10 mouse cellular contexts compared by ENCODE assay signal in the genomic region with DNA sequence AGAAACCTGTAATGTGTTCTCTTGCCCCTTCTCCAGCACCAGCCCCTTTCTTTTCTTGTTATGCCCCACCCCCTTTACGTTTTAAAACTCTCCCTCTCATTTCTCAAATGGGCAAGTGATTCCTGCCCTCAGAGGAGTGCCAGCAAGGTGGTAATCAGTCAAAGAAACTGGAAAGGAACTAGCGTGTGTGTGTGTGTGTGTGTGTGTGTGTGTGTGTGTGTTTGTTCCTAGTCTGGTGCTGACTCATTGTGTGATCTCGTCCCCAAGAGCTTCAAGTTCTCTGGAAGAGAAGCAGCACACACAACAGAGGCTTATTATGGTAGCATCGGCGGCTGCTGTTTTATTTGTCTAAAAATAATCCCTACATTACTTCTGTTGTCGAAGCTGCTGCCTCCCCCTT.
DNase-seq lines count a peak whose midpoint lies in the region; ATAC-seq lines count a peak whose summit lies in the region.
"Had no signal": no experiment of that assay in that cellular context is flagged by ENCODE, and none has a peak within 500 bp of the region (broad histone marks: within the 10 kb centered on the region; RNA-seq: fewer than 3 reads in every experiment).

No protein-coding gene starts in this region.

- peak; percentile 7 for DNase-seq in neural tube, embryonic 10.5 days (ENCODE audit: extremely low spot score, low spot score)
- peak; percentile 61 for DNase-seq in induced T-regulatory cell, adult 2 months (ENCODE audit: low read depth)
- DNase-seq in thymus, postnatal 25 days, result peak; percentile 21
- no peak for DNase-seq in gastrocnemius, postnatal 10 days
- DNase-seq in embryo, embryonic 10 days (ENCODE audit: low spot score), result no peak
- DNase-seq: kidney, adult 11 months had no signal

- H3K27me3 ChIP-seq in neural tube, embryonic 15.5 days (replicated peaks), result no peaks in the 10 kb centered on the region
- H3K27me3 ChIP-seq: midbrain, embryonic 12.5 days had no signal

- no peaks in the 10 kb centered on the region for H3K4me1 ChIP-seq in neural tube, embryonic 15.5 days
- H3K4me1 ChIP-seq: midbrain, embryonic 12.5 days had no signal

- H3K4me3 ChIP-seq in neural tube, embryonic 15.5 days (replicated peaks), result no peak overlapping the region
- H3K4me3 ChIP-seq: midbrain, embryonic 12.5 days had no signal

- no peak for ATAC-seq in neural tube, embryonic 15.5 days (ENCODE audit: low FRiP score)
- peak; percentile 60 for ATAC-seq in erythroid progenitor cell, adult 5-6 weeks (replicated peaks; ENCODE audit: low FRiP score, poor library complexity, severe bottlenecking)
- ATAC-seq: Patski had no signal

- WGBS in neural tube, embryonic 15.5 days, result 40% methylated on average over 6 of the region's 6 CpGs

- no peaks in the 10 kb centered on the region for H3K9me3 ChIP-seq in neural tube, embryonic 15.5 days (replicated peaks)
- H3K9me3 ChIP-seq: midbrain, embryonic 12.5 days had no signal

- no peak overlapping the region for H3K9ac ChIP-seq in neural tube, embryonic 15.5 days (replicated peaks)
- H3K9ac ChIP-seq: midbrain, embryonic 12.5 days had no signal

- no peak overlapping the region for H3K4me2 ChIP-seq in neural tube, embryonic 15.5 days
- H3K4me2 ChIP-seq: midbrain, embryonic 12.5 days had no signal

- H3K36me3 ChIP-seq in neural tube, embryonic 15.5 days, result no peaks in the 10 kb centered on the region
- H3K36me3 ChIP-seq: midbrain, embryonic 12.5 days had no signal

- H3K27ac ChIP-seq in neural tube, embryonic 15.5 days (replicated peaks), result no peak overlapping the region
- H3K27ac ChIP-seq: midbrain, embryonic 12.5 days had no signal

Comparison
In these comparisons a context has a peak if more than half of its experiments do, and no peak if none do; other contexts are left out.
1. DNase-seq: peak in neural tube, embryonic 10.5 days (single experiment), induced T-regulatory cell, adult 2 months (single experiment) and thymus, postnatal 25 days (single experiment); none in gastrocnemius, postnatal 10 days (single experiment) and embryo, embryonic 10 days (single experiment).